Mouse (Mus musculus): ENCODE measurements around the gene Calm3. TPM values are rescaled to one million over a fixed set of nuclear protein-coding genes. Genes with fewer than 3 reads are reported as not detected.
A peak's percentile ranks its signal among the peaks of the same experiment; 100 is the strongest.

The Calm3 gene
- polyA plus RNA-seq, 1 experiment from 2014 or later = 83.9 TPM

- no peaks in the 10 kb centered on the region for H3K27me3 ChIP-seq
- peaks cover 56% of the 10 kb centered on the region for H3K4me1 ChIP-seq (replicated peaks)
- peaks cover 48% of the 10 kb centered on the region for H3K36me3 ChIP-seq (replicated peaks)
- 69% methylated on average over 21 of the region's 21 CpGs for WGBS (ENCODE audit: insufficient replicate concordance)
- peak overlapping the region; percentile 33 for H3K27ac ChIP-seq (replicated peaks)
- no peaks in the 10 kb centered on the region for H3K9me3 ChIP-seq (replicated peaks)
- ATAC-seq (ENCODE audit: insufficient read depth) = no peak
- H3K4me3 ChIP-seq (replicated peaks) = peak overlapping the region; percentile 98
- peak overlapping the region; percentile 97 for H3K9ac ChIP-seq
- H3K4me2 ChIP-seq = peak overlapping the region; percentile 85
Measured at GRCm38 (mm10) chr7:16920818-16921791, 2.8 kb downstream of the Calm3 start.

- peak overlapping the region; percentile 18; the same call in 1 of the 2 replicates for H3K4me2 ChIP-seq
- WGBS (ENCODE audit: insufficient replicate concordance) = 82% methylated on average over 7 of the region's 7 CpGs
Measured at GRCm38 (mm10) chr7:16920150-16920579, 3.7 kb downstream of the Calm3 start.

DNA sequence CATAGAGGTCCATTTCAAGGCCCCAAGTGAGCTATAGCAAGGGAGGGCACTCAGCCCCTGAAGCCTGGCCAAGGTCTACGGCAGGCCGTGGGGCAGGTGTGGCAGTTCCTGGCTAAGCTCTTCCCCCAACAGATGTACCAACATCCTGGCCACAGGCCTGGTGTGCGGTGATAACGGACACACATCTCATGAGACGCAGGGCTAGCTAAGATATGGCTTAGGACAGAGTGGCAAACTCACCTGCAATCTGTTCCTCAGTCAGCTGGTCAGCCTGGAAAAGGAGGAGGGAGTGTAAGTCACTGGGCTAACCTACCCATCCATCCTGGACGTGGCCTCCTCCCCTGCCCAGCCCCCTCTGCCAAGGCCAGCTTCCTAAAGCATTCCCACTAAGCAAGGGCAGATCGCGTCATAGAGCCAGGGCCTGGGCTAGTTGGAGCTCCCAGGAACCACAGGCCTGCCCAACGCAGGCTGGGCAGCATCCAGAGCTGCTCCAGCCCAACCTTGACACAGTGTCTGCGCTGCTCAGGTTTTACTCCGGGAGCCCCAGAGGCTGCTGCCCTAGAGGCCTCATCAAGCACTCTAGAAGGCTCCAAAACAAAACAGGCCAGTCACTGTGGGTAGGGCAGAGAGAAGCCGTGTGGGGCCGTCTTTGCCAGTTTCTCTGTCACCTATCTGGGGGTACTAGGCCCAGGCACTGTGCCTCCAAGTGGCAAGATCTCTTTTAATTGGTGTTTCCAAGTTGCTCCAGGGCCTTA, 4.3 kb downstream of the Calm3 start:
- Histone ChIP-seq H3K9ac (peak overlapping the region; percentile 8; the same call in 1 of the 2 replicates), H3K36me3 (replicated peaks) (peaks cover 62% of the 10 kb centered on the region), H3K4me1 (replicated peaks) (peaks cover 49% of the 10 kb centered on the region), H3K4me3 (replicated peaks) (no peak overlapping the region), H3K9me3 (replicated peaks) (no peaks in the 10 kb centered on the region), H3K27me3 (no peaks in the 10 kb centered on the region), H3K27ac (replicated peaks) (0 out of 2 replicates have a peak overlapping the region, but pooled peaks have one; percentile 16), H3K4me2 (peak overlapping the region; percentile 18; the same call in 1 of the 2 replicates)
- no peak for ATAC-seq (ENCODE audit: insufficient read depth)
- 49% methylated on average over 13 of the region's 13 CpGs for WGBS (ENCODE audit: insufficient replicate concordance)

More at GRCm38 (mm10) chr7:16920150-16920579, 3.7 kb downstream of the Calm3 start:
- Histone ChIP-seq H3K4me1 (replicated peaks) (peaks cover 55% of the 10 kb centered on the region), H3K9me3 (replicated peaks) (no peaks in the 10 kb centered on the region), H3K9ac (peak overlapping the region; percentile 8; the same call in 1 of the 2 replicates), H3K36me3 (replicated peaks) (peaks cover 56% of the 10 kb centered on the region), H3K4me3 (replicated peaks) (no peak overlapping the region), H3K27me3 (no peaks in the 10 kb centered on the region), H3K27ac (replicated peaks) (0 out of 2 replicates have a peak overlapping the region, but pooled peaks have one; percentile 16)
- no peak for ATAC-seq (ENCODE audit: insufficient read depth)

GRCm38 (mm10) chr7:16918670-16919069, 5.2 kb downstream of the Calm3 start:
- no peaks in the 10 kb centered on the region for H3K9me3 ChIP-seq (replicated peaks)
- 79% methylated on average over 3 of the region's 3 CpGs for WGBS (ENCODE audit: insufficient replicate concordance)
- no peak overlapping the region for H3K4me2 ChIP-seq
- no peak overlapping the region for H3K9ac ChIP-seq
- H3K36me3 ChIP-seq (replicated peaks) = peaks cover 65% of the 10 kb centered on the region
- no peaks in the 10 kb centered on the region for H3K27me3 ChIP-seq
- H3K4me3 ChIP-seq (replicated peaks) = no peak overlapping the region
- ATAC-seq (ENCODE audit: insufficient read depth) = no peak
- no peak overlapping the region for H3K27ac ChIP-seq (replicated peaks)
- peaks cover 49% of the 10 kb centered on the region for H3K4me1 ChIP-seq (replicated peaks)

DNA sequence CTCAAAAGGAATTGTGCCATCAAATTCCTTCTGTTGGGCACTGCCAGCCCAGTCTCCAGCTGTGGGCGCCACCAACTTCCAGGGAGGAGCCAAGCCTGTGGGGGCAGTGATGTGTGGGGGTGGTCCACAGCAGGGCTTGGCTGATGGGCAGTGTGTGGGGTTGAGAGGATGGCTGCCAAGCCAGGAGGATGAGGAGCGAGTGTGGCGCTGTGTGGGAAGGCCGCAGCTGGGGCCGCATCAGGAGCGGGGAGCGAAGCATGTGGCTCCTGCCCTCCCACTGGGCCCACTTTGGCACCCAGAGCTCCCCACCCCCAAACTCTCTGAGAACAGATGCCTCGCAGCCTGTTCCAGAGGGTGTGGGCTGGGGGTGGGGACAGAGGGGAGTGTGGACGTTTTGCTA, 5.9 kb downstream of the Calm3 start:
- Histone ChIP-seq H3K9me3 (replicated peaks) (no peaks in the 10 kb centered on the region), H3K9ac (no peak overlapping the region), H3K36me3 (replicated peaks) (peaks cover 65% of the 10 kb centered on the region), H3K4me2 (no peak overlapping the region), H3K27ac (replicated peaks) (no peak overlapping the region), H3K4me1 (replicated peaks) (peaks cover 49% of the 10 kb centered on the region), H3K27me3 (no peaks in the 10 kb centered on the region), H3K4me3 (replicated peaks) (no peak overlapping the region)
- WGBS (ENCODE audit: insufficient replicate concordance) = 83% methylated on average over 9 of the region's 9 CpGs
- ATAC-seq (ENCODE audit: insufficient read depth) = no peak

- no peak for ATAC-seq (ENCODE audit: insufficient read depth)
- H3K27me3 ChIP-seq = no peaks in the 10 kb centered on the region
- WGBS (ENCODE audit: insufficient replicate concordance) = 84% methylated on average over 11 of the region's 11 CpGs
- no peak overlapping the region for H3K27ac ChIP-seq (replicated peaks)
- peaks cover 65% of the 10 kb centered on the region for H3K36me3 ChIP-seq (replicated peaks)
- no peak overlapping the region for H3K4me3 ChIP-seq (replicated peaks)
- H3K9me3 ChIP-seq (replicated peaks) = no peaks in the 10 kb centered on the region
- H3K9ac ChIP-seq = no peak overlapping the region
- H3K4me2 ChIP-seq = no peak overlapping the region
- peaks cover 45% of the 10 kb centered on the region for H3K4me1 ChIP-seq (replicated peaks)
Measured at GRCm38 (mm10) chr7:16917447-16917846, 6.5 kb downstream of the Calm3 start.

GRCm38 (mm10) chr7:16916342-16917265, 7.3 kb downstream of the Calm3 start:
- H3K4me1 ChIP-seq (replicated peaks) = peaks cover 36% of the 10 kb centered on the region
- peaks cover 61% of the 10 kb centered on the region for H3K36me3 ChIP-seq (replicated peaks)
- WGBS (ENCODE audit: insufficient replicate concordance) = 80% methylated on average over 30 of the region's 30 CpGs

GRCm38 (mm10) chr7:16915461-16916340, 8.2 kb downstream of the Calm3 start:
- Histone ChIP-seq H3K4me2 (no peak overlapping the region), H3K36me3 (replicated peaks) (peaks cover 53% of the 10 kb centered on the region), H3K27ac (replicated peaks) (no peak overlapping the region), H3K9ac (no peak overlapping the region), H3K9me3 (replicated peaks) (no peaks in the 10 kb centered on the region), H3K27me3 (no peaks in the 10 kb centered on the region), H3K4me1 (replicated peaks) (peaks cover 27% of the 10 kb centered on the region), H3K4me3 (replicated peaks) (no peak overlapping the region)
- 89% methylated on average over 32 of the region's 32 CpGs for WGBS (ENCODE audit: insufficient replicate concordance)
- ATAC-seq (ENCODE audit: insufficient read depth) = no peak

More at GRCm38 (mm10) chr7:16916342-16917265, 7.3 kb downstream of the Calm3 start:
- no peak overlapping the region for H3K27ac ChIP-seq (replicated peaks)
- ATAC-seq (ENCODE audit: insufficient read depth) = no peak
- no peaks in the 10 kb centered on the region for H3K27me3 ChIP-seq
- no peaks in the 10 kb centered on the region for H3K9me3 ChIP-seq (replicated peaks)
- no peak overlapping the region for H3K4me2 ChIP-seq
- no peak overlapping the region for H3K9ac ChIP-seq
- no peak overlapping the region for H3K4me3 ChIP-seq (replicated peaks)

GRCm38 (mm10) chr7:16914453-16915343, 9.2 kb downstream of the Calm3 start:
- H3K9me3 ChIP-seq (replicated peaks) = no peaks in the 10 kb centered on the region
- H3K36me3 ChIP-seq (replicated peaks) = peaks cover 53% of the 10 kb centered on the region
- no peak overlapping the region for H3K9ac ChIP-seq
- 80% methylated on average over 18 of the region's 18 CpGs for WGBS (ENCODE audit: insufficient replicate concordance)
- peaks cover 3% of the 10 kb centered on the region for H3K27me3 ChIP-seq
- no peak overlapping the region for H3K4me3 ChIP-seq (replicated peaks)
- no peak overlapping the region for H3K4me2 ChIP-seq
- ATAC-seq (ENCODE audit: insufficient read depth) = no peak
- H3K27ac ChIP-seq (replicated peaks) = no peak overlapping the region
- H3K4me1 ChIP-seq (replicated peaks) = peaks cover 17% of the 10 kb centered on the region
